Mouse (Mus musculus) MEL (cell line): ENCODE measurements at regions not wholly inside any gene's neighbourhood (a gene's known extent, or its start where the extent isn't known, plus 50 kb on each side); places are given as distances from the start of the nearest gene placed in this dataset.

Experiments used
- CTCF ChIP-seq, 3 experiments: IDR thresholded peaks in 2 of 3; conservative IDR thresholded peaks in 1 of 3; 2 replicates each; pipeline ENCODE4 v1.5.1; 2011 to 2012; ENCODE audit warnings: low read length in 3 of 3, low read depth in 2 of 3, mild to moderate bottlenecking in 2 of 3, improper control_type of control experiment in 1 of 3, inconsistent platforms in 1 of 3, mixed read lengths in 1 of 3, moderate library complexity in 1 of 3; ENCODE audit not compliant: control insufficient read depth in 1 of 3, insufficient read depth in 1 of 3, poor library complexity in 1 of 3, severe bottlenecking in 1 of 3
- ELF1 ChIP-seq: IDR thresholded peaks from 2 replicates; pipeline ENCODE4 v1.6.1; 2014; ENCODE audit warnings: low read depth, mild to moderate bottlenecking, inconsistent platforms, low read length, improper control_type of control experiment, moderate library complexity
- MYB ChIP-seq: IDR thresholded peaks from 2 replicates; pipeline ENCODE4 v1.6.1; 2011; ENCODE audit warnings: mild to moderate bottlenecking, low read depth, low read length, improper control_type of control experiment
- NELFE ChIP-seq: IDR thresholded peaks from 2 replicates; pipeline ENCODE4 v1.6.1; 2011; ENCODE audit warnings: low read depth, low read length, improper control_type of control experiment
- POLR2A ChIP-seq, 2 experiments: IDR thresholded peaks; 2 replicates each; pipeline ENCODE4 v1.6.1; 2011 to 2012; ENCODE audit warnings: low read length in 2 of 2, mild to moderate bottlenecking in 2 of 2, control low read depth in 1 of 2, improper control_type of control experiment in 1 of 2, low read depth in 1 of 2, moderate library complexity in 1 of 2; ENCODE audit not compliant: control insufficient read depth in 1 of 2, insufficient read depth in 1 of 2, poor library complexity in 1 of 2
- POLR2AphosphoS2 ChIP-seq: IDR thresholded peaks from 2 replicates; pipeline ENCODE4 v1.6.1; 2011; ENCODE audit warnings: low read length, improper control_type of control experiment
- RAD21 ChIP-seq: IDR thresholded peaks from 2 replicates; pipeline ENCODE4 v1.6.1; 2011; ENCODE audit warnings: mild to moderate bottlenecking, low read depth, low read length, improper control_type of control experiment
- TCF12 ChIP-seq: IDR thresholded peaks from 2 replicates; pipeline ENCODE4 v1.6.1; 2014; ENCODE audit warnings: low read depth, mild to moderate bottlenecking, inconsistent platforms, low read length, improper control_type of control experiment, moderate library complexity
- ZC3H11A ChIP-seq: IDR thresholded peaks from 2 replicates; pipeline ENCODE4 v1.6.1; 2012; ENCODE audit warnings: low read depth, mild to moderate bottlenecking, inconsistent platforms, low read length, improper control_type of control experiment
- ZKSCAN1 ChIP-seq: IDR thresholded peaks from 2 replicates; pipeline ENCODE4 v1.6.1; 2012; ENCODE audit warnings: low read depth, mild to moderate bottlenecking, inconsistent platforms, low read length, improper control_type of control experiment, moderate library complexity

DNA sequence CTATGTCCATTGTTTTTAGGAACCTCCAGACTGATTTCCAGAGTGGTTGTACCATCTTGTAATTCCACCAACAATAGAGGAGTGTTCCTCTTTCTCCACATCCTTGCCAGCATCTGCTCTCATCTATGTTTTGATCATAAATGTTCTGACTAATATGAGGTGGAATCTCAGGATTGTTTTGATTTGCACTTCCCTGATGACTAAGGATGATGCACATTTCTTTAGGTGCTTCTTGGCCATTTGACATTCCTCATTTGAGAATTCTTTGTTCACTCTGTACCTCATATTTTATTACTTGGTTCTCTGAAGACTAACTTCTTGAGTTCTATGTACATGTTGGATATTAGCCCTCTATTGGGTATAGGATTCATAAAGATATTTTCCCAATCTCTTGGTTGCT, 538.4 kb downstream of the Inhba start:
- no peak for TF ChIP-seq ZKSCAN1
- no peak for TF ChIP-seq CTCF (IDR thresholded peaks at IDR 0.05 in 2 of 3, conservative IDR thresholded peaks at IDR 0.05 in 1 of 3; ENCODE audit: control insufficient read depth in 1 of 3, insufficient read depth in 1 of 3, low read depth in 2 of 3, low read length in 3 of 3, poor library complexity in 1 of 3, severe bottlenecking in 1 of 3)
- TF ChIP-seq RAD21 = no peak
- no peak for TF ChIP-seq NELFE
- TF ChIP-seq POLR2AphosphoS2 = no peak
- TF ChIP-seq TCF12 = no peak
- no peak for TF ChIP-seq POLR2A (IDR thresholded peaks at IDR 0.05; ENCODE audit: control insufficient read depth in 1 of 2, insufficient read depth in 1 of 2, low read depth in 1 of 2, low read length in 2 of 2, poor library complexity in 1 of 2)
- no peak for TF ChIP-seq ZC3H11A
- no peak for TF ChIP-seq ELF1
- TF ChIP-seq MYB = no peak
